Mouse (Mus musculus): ENCODE data around the gene Mb. TPM values are rescaled to one million over a fixed set of nuclear protein-coding genes. Genes with fewer than 3 reads are reported as not detected.

Mb gene
- polyA plus RNA-seq, 1 experiment from 2014 or later, result 0.56 TPM

- Histone ChIP-seq H3K4me1 (ENCODE audit: control insufficient read depth, insufficient read depth, low read length) (peaks cover 11% of the 10 kb centered on the region; the same call in 1 of the 2 replicates), H3K27ac (ENCODE audit: low read length) (0 out of 2 replicates have a peak overlapping the region, but pooled peaks have one; percentile 7), H3K9ac (ENCODE audit: low read depth, low read length) (no peak overlapping the region), H3K4me3 (ENCODE audit: low read length) (no peak overlapping the region), H3K36me3 (ENCODE audit: control insufficient read depth, insufficient read depth, low read length) (no peaks in the 10 kb centered on the region), H3K27me3 (replicated peaks; ENCODE audit: control insufficient read depth, insufficient read depth, low read length) (no peaks in the 10 kb centered on the region), H3K9me3 (ENCODE audit: control insufficient read depth, low read length) (no peaks in the 10 kb centered on the region), H3K4me2 (ENCODE audit: low read depth, low read length) (no peak overlapping the region)
- ATAC-seq, result no peak
- 74% methylated on average over 4 of the region's 4 CpGs for WGBS
Observed at GRCm38 (mm10) chr15:77014985-77015384, 35.5 kb downstream of the Mb start.

GRCm38 (mm10) chr15:77014431-77014830 is 36.0 kb downstream of the Mb start:
- H3K4me3 ChIP-seq (ENCODE audit: low read length), result no peak overlapping the region
- H3K36me3 ChIP-seq (ENCODE audit: control insufficient read depth, insufficient read depth, low read length), result no peaks in the 10 kb centered on the region
- WGBS, result 40% methylated on average over 6 of the region's 6 CpGs
- 0 out of 2 replicates have a peak overlapping the region, but pooled peaks have one; percentile 1 for H3K4me2 ChIP-seq (ENCODE audit: low read depth, low read length)
- ATAC-seq, result no peak
- no peaks in the 10 kb centered on the region for H3K9me3 ChIP-seq (ENCODE audit: control insufficient read depth, low read length)
- H3K27ac ChIP-seq (ENCODE audit: low read length), result 0 out of 2 replicates have a peak overlapping the region, but pooled peaks have one; percentile 7
- peaks cover 11% of the 10 kb centered on the region; the same call in 1 of the 2 replicates for H3K4me1 ChIP-seq (ENCODE audit: control insufficient read depth, insufficient read depth, low read length)
- no peak overlapping the region for H3K9ac ChIP-seq (ENCODE audit: low read depth, low read length)
- no peaks in the 10 kb centered on the region for H3K27me3 ChIP-seq (replicated peaks; ENCODE audit: control insufficient read depth, insufficient read depth, low read length)

DNA sequence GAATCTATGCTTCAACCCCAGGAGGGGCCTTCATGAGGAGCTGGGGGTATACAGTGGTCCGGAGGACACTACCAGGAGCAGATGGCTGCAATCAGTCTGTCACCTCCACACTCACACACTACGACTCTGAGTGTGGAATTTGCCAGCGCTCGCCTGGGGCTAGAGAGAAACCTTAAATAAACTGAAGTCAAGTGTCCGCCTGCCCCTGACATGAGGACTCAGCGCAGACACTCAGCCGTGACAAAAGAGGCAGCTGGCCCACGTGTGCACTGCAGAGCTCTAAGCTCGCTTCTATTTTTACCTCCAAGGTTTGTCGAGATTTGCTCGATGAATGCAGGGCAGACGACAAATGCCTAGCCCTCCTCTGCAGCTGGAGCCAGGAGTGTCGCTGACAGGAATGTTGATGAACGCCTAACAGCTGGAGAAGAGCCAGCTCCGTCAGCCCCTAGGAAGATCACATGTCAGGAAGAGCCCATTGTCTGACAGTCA is 36.7 kb downstream of the Mb start:
- no peak for ATAC-seq

DNA sequence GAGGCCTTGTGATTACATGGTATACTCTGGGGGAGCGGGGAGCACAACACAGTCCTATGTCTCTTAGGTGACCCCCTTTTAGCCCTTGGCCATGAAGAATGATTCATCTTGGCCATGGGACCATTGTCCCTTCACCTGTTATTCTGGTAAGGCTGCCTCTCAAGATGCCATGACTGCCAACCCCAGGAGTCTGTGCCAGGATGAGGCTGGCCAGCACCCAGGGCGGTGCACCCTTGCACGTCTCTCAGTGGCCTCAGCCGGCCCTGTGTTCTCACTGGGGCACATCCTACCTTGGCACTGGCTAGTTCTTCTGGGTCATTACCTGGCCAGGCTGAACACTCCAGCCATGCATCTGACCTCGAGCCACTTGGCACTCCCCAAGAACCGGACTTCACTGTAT is 41.6 kb downstream of the Mb start:
- Histone ChIP-seq H3K4me3 (ENCODE audit: low read length) (no peak overlapping the region), H3K4me2 (ENCODE audit: low read depth, low read length) (no peak overlapping the region), H3K9ac (ENCODE audit: low read depth, low read length) (no peak overlapping the region), H3K36me3 (ENCODE audit: control insufficient read depth, insufficient read depth, low read length) (no peaks in the 10 kb centered on the region), H3K27ac (ENCODE audit: low read length) (no peak overlapping the region), H3K27me3 (replicated peaks; ENCODE audit: control insufficient read depth, insufficient read depth, low read length) (no peaks in the 10 kb centered on the region), H3K4me1 (ENCODE audit: control insufficient read depth, insufficient read depth, low read length) (0 out of 2 replicates have a peak, but pooled peaks cover 3% of the 10 kb centered on the region), H3K9me3 (ENCODE audit: control insufficient read depth, low read length) (no peaks in the 10 kb centered on the region)
- no peak for ATAC-seq
- WGBS, result 89% methylated on average over 6 of the region's 6 CpGs

More for the DNA sequence above, 36.7 kb downstream of the Mb start:
- Histone ChIP-seq H3K4me1 (ENCODE audit: control insufficient read depth, insufficient read depth, low read length) (peaks cover 11% of the 10 kb centered on the region; the same call in 1 of the 2 replicates), H3K4me3 (ENCODE audit: low read length) (no peak overlapping the region), H3K36me3 (ENCODE audit: control insufficient read depth, insufficient read depth, low read length) (no peaks in the 10 kb centered on the region), H3K4me2 (ENCODE audit: low read depth, low read length) (0 out of 2 replicates have a peak overlapping the region, but pooled peaks have one; percentile 1), H3K9ac (ENCODE audit: low read depth, low read length) (no peak overlapping the region), H3K27me3 (replicated peaks; ENCODE audit: control insufficient read depth, insufficient read depth, low read length) (no peaks in the 10 kb centered on the region), H3K27ac (ENCODE audit: low read length) (peak overlapping the region; percentile 16; the same call in 1 of the 2 replicates), H3K9me3 (ENCODE audit: control insufficient read depth, low read length) (no peaks in the 10 kb centered on the region)
- WGBS, result 17% methylated on average over 15 of the region's 15 CpGs

DNA sequence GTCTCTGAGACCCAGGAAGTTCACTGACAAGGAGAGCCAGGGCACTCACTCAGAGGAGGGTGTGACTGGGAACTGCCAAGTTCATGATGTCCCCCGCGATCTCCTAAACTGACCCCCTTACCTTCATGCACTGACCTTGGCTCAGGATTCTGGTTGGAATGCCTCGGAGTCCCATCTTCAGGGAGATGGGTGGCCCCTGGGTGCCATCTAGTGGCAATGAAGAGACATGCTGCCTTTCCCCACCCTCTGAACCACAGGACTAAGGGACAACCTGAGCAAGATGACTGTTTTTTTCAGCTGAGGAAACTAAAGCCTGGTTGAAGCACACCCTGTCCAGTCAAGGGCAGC is 46.6 kb downstream of the Mb start:
- Histone ChIP-seq H3K36me3 (ENCODE audit: control insufficient read depth, insufficient read depth, low read length) (no peaks in the 10 kb centered on the region), H3K4me3 (ENCODE audit: low read length) (no peak overlapping the region), H3K4me2 (ENCODE audit: low read depth, low read length) (no peak overlapping the region), H3K27me3 (replicated peaks; ENCODE audit: control insufficient read depth, insufficient read depth, low read length) (no peaks in the 10 kb centered on the region; the same call in 1 of the 2 replicates), H3K9ac (ENCODE audit: low read depth, low read length) (no peak overlapping the region), H3K9me3 (ENCODE audit: control insufficient read depth, low read length) (no peaks in the 10 kb centered on the region), H3K4me1 (ENCODE audit: control insufficient read depth, insufficient read depth, low read length) (no peaks in the 10 kb centered on the region), H3K27ac (ENCODE audit: low read length) (no peak overlapping the region)
- 17% methylated on average over 3 of the region's 3 CpGs for WGBS
- 0 out of 2 replicates have a peak, but pooled peaks have one; percentile 46 for ATAC-seq

- H3K4me1 ChIP-seq (ENCODE audit: control insufficient read depth, insufficient read depth, low read length), result no peaks in the 10 kb centered on the region
- no peaks in the 10 kb centered on the region for H3K36me3 ChIP-seq (ENCODE audit: control insufficient read depth, insufficient read depth, low read length)
- H3K9ac ChIP-seq (ENCODE audit: low read depth, low read length), result no peak overlapping the region
- H3K9me3 ChIP-seq (ENCODE audit: control insufficient read depth, low read length), result no peaks in the 10 kb centered on the region
- H3K27me3 ChIP-seq (replicated peaks; ENCODE audit: control insufficient read depth, insufficient read depth, low read length), result no peaks in the 10 kb centered on the region; the same call in 1 of the 2 replicates
- no peak for ATAC-seq
- WGBS, result 90% methylated on average over 3 of the region's 3 CpGs
- H3K27ac ChIP-seq (ENCODE audit: low read length), result no peak overlapping the region
- no peak overlapping the region for H3K4me3 ChIP-seq (ENCODE audit: low read length)
- H3K4me2 ChIP-seq (ENCODE audit: low read depth, low read length), result no peak overlapping the region
Observed at GRCm38 (mm10) chr15:77003173-77003867, 47.1 kb downstream of the Mb start.

GRCm38 (mm10) chr15:76998878-76999588 is 51.4 kb downstream of the Mb start:
- H3K27ac ChIP-seq (ENCODE audit: low read length), result no peak overlapping the region
- no peaks in the 10 kb centered on the region; the same call in 1 of the 2 replicates for H3K27me3 ChIP-seq (replicated peaks; ENCODE audit: control insufficient read depth, insufficient read depth, low read length)
- no peak overlapping the region for H3K4me2 ChIP-seq (ENCODE audit: low read depth, low read length)
- no peaks in the 10 kb centered on the region for H3K36me3 ChIP-seq (ENCODE audit: control insufficient read depth, insufficient read depth, low read length)
- WGBS, result 44% methylated on average over 21 of the region's 21 CpGs
- no peaks in the 10 kb centered on the region for H3K9me3 ChIP-seq (ENCODE audit: control insufficient read depth, low read length)
- H3K4me3 ChIP-seq (ENCODE audit: low read length), result no peak overlapping the region
- no peak for ATAC-seq
- no peak overlapping the region for H3K9ac ChIP-seq (ENCODE audit: low read depth, low read length)
- no peaks in the 10 kb centered on the region for H3K4me1 ChIP-seq (ENCODE audit: control insufficient read depth, insufficient read depth, low read length)

GRCm38 (mm10) chr15:76998048-76998447 is 52.4 kb downstream of the Mb start:
- Histone ChIP-seq H3K4me2 (ENCODE audit: low read depth, low read length) (no peak overlapping the region), H3K9me3 (ENCODE audit: control insufficient read depth, low read length) (no peaks in the 10 kb centered on the region), H3K4me1 (ENCODE audit: control insufficient read depth, insufficient read depth, low read length) (no peaks in the 10 kb centered on the region), H3K27me3 (replicated peaks; ENCODE audit: control insufficient read depth, insufficient read depth, low read length) (no peaks in the 10 kb centered on the region; the same call in 1 of the 2 replicates), H3K4me3 (ENCODE audit: low read length) (no peak overlapping the region), H3K9ac (ENCODE audit: low read depth, low read length) (no peak overlapping the region), H3K27ac (ENCODE audit: low read length) (no peak overlapping the region), H3K36me3 (ENCODE audit: control insufficient read depth, insufficient read depth, low read length) (no peaks in the 10 kb centered on the region)
- WGBS, result 74% methylated on average over 2 of the region's 2 CpGs
- no peak for ATAC-seq

DNA sequence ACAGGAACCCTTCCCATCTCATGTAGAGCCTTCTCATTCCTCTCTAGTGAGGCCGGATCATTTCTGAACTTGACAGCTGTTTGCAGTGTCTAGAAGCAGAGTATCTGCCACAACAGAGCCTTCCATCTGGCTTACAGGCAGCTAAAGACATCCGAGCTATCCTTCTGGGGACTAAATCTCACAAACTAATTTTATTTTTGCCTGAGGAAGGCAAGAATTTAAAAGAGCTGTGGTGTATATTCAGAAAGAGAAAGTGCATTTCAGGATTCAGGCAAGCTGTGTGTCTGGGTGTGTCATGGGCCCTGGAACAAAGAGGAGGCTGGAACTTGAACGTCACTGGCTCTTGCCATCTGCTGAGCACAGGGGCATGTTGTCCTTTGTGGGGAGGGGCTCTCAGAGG is 56.1 kb downstream of the Mb start:
- Histone ChIP-seq H3K9ac (ENCODE audit: low read depth, low read length) (no peak overlapping the region), H3K9me3 (ENCODE audit: control insufficient read depth, low read length) (no peaks in the 10 kb centered on the region), H3K4me2 (ENCODE audit: low read depth, low read length) (no peak overlapping the region), H3K4me3 (ENCODE audit: low read length) (no peak overlapping the region), H3K36me3 (ENCODE audit: control insufficient read depth, insufficient read depth, low read length) (no peaks in the 10 kb centered on the region), H3K4me1 (ENCODE audit: control insufficient read depth, insufficient read depth, low read length) (no peaks in the 10 kb centered on the region), H3K27ac (ENCODE audit: low read length) (no peak overlapping the region), H3K27me3 (replicated peaks; ENCODE audit: control insufficient read depth, insufficient read depth, low read length) (no peaks in the 10 kb centered on the region; the same call in 1 of the 2 replicates)
- 73% methylated on average over 3 of the region's 3 CpGs for WGBS
- ATAC-seq, result no peak

Measured in intestine, embryonic 16.5 days (tissue).